Mouse (Mus musculus) cortical plate, adult 2 months (tissue): ENCODE results near the gene Maea.

Experiments used
- CTCF ChIP-seq: fragments of 200-500 bp; IDR thresholded peaks from 2 replicates; pipeline ENCODE4 v1.5.1; 2011; ENCODE audit warnings: mild to moderate bottlenecking, control low read depth, low read length; ENCODE audit not compliant: insufficient read depth; ENCODE audit errors: extremely low read depth
- POLR2A ChIP-seq: fragments of 200-500 bp; IDR thresholded peaks from 2 replicates; pipeline ENCODE4 v1.6.1; 2011; ENCODE audit warnings: mild to moderate bottlenecking, low read length, control low read depth; ENCODE audit not compliant: insufficient read depth; ENCODE audit errors: extremely low read depth

GRCm38 (mm10) chr5:33324491-33324890 is 10.8 kb upstream of the Maea start:
- no peak for TF ChIP-seq POLR2A
- TF ChIP-seq CTCF: no peak
